Mouse (Mus musculus): ENCODE data around the gene Ssbp4.

GRCm38 (mm10) chr8:70601271-70601649 is 7.4 kb downstream of the Ssbp4 start:
- TF ChIP-seq EP300 (IDR thresholded peaks at IDR 0.05; ENCODE audit: low read depth in 1 of 2, low read length in 2 of 2) (no peak), ZC3H11A (IDR thresholded peaks at IDR 0.05; ENCODE audit: low read depth, low read length) (no peak), HCFC1 (IDR thresholded peaks at IDR 0.05; ENCODE audit: low read depth, low read length) (no peak), CTCF (IDR thresholded peaks at IDR 0.05 in 2 of 3, conservative IDR thresholded peaks at IDR 0.05 in 1 of 3; ENCODE audit: control insufficient read depth in 1 of 3, insufficient read depth in 1 of 3, low read depth in 2 of 3, low read length in 3 of 3, poor library complexity in 1 of 3, severe bottlenecking in 1 of 3) (no peak), POLR2A (IDR thresholded peaks at IDR 0.05; ENCODE audit: control insufficient read depth in 1 of 2, insufficient read depth in 1 of 2, low read depth in 1 of 2, low read length in 2 of 2, poor library complexity in 1 of 2) (no peak), E2F4 (IDR thresholded peaks at IDR 0.05; ENCODE audit: borderline replicate concordance, low read depth, low read length) (no peak), KAT2A (conservative IDR thresholded peaks at IDR 0.05; ENCODE audit: low read depth, low read length) (no peak), MXI1 (IDR thresholded peaks at IDR 0.05; ENCODE audit: low read depth, low read length) (no peak), TCF12 (IDR thresholded peaks at IDR 0.05; ENCODE audit: low read depth, low read length) (no peak), MAFK (IDR thresholded peaks at IDR 0.05; ENCODE audit: borderline replicate concordance, low read depth, low read length) (no peak), TBP (IDR thresholded peaks at IDR 0.05; ENCODE audit: low read depth, low read length) (no peak), ZNF384 (IDR thresholded peaks at IDR 0.05; ENCODE audit: low read depth, low read length) (no peak), USF2 (IDR thresholded peaks at IDR 0.05; ENCODE audit: borderline replicate concordance in 1 of 2, insufficient read depth in 1 of 2, low read depth in 1 of 2, low read length in 2 of 2) (no peak), MEF2A (IDR thresholded peaks at IDR 0.05; ENCODE audit: extremely low read depth, insufficient replicate concordance, low read depth, low read length, poor library complexity, severe bottlenecking) (no peak)

All from MEL (cell line).